Mouse (Mus musculus): ENCODE measurements around the gene Tmem94.

- no peak for TF ChIP-seq POLR2A (IDR thresholded peaks at IDR 0.05; ENCODE audit: low read depth, low read length)
- TF ChIP-seq CTCF (IDR thresholded peaks at IDR 0.05; ENCODE audit: extremely low read depth, insufficient read length, insufficient replicate concordance, low read depth, low read length) = no peak
Measured at GRCm38 (mm10) chr11:115808696-115809310, 43.6 kb downstream of the Tmem94 start.

Data from small intestine, adult 2 months (tissue).